Mouse (Mus musculus) retina, adult 2 months (tissue): ENCODE data around the gene Tac4.

Experiments
- DNase-seq: peaks from one replicate; pipeline ENCODE4 v3.0.0-alpha.2; 2012; ENCODE audit warnings: low read depth, low spot score

The Tac4 gene

DNA sequence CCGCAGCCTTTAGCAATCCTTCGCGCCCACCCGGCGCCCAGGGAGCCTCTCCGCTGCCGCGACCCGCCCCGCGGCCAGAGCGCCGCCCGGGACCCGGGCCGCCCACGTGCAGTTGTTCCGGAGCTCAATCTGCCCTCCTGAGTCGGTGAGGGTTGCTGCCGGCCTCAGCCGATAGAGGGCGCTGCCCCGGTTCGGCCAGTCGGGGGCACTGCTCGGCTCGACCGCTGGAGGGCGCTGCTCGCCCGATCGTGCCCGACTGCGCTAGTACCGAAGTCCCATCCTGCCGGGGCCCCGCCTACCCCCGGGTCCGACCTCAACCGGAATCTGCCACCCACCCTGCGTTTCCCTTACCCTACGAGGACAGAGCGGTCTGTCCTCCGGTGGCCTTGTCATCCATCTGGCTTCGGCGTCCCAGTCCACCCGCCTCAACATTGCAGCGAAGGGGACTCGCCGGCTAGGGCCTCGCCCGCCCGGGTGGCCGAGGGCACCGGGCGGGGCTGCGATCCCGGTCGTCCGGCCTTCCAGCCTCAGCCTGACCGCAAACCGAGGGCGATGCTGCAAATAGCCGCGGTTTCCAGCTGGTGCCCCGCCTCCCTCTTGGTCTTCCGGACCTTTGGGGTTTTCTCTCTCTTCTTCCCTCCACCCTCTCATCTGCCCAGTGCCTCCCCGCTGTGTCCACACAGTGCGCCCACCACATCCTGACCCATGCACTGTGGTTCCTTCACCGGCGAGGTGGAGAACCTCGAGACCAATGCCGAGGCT lies 2.1 kb upstream of the Tac4 start:
- DNase-seq = peak; percentile 44

GRCm38 (mm10) chr11:95263816-95264454 lies 2.6 kb downstream of the Tac4 start:
- no peak for DNase-seq

GRCm38 (mm10) chr11:95264455-95265013 lies 3.2 kb downstream of the Tac4 start:
- DNase-seq = no peak

DNA sequence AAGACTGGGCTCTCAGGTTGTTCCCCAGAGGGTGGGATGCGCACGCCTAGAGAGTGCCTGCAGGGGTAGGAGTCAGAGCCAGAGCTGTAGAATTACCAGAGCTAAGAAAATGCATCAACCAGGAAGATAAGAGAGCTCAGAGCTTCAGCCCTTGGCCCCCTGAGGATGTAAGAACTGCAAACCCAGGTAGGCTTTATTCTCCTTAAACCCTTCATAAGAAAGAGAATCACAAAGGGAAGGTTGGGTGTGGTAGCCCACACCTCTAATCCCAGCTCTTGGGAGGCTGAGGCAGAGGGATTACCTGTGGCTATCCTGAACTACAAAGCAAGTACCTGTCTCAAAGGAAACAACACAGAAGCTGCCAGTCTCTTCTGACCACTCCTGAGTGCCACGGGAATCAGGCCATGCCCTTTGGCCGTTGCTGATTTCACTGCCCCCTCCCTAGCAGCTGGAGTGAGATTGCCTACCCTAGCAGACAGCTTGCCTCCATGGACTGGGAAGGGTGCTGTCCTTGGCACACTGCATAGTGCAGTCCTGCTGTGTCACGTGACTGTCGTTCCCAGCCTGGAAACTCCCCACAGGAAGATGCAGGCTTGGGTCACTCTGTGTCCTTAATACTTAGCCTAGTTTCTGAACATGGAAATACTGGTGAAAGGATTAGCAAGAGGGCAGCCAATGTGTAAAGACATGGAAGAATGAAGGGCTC lies 5.4 kb downstream of the Tac4 start:
- DNase-seq = no peak

- DNase-seq = no peak
These were observed 12.3 kb downstream of the Tac4 start for GRCm38 (mm10) chr11:95273661-95274060.

GRCm38 (mm10) chr11:95274613-95275012 lies 13.3 kb downstream of the Tac4 start:
- DNase-seq = no peak

DNA sequence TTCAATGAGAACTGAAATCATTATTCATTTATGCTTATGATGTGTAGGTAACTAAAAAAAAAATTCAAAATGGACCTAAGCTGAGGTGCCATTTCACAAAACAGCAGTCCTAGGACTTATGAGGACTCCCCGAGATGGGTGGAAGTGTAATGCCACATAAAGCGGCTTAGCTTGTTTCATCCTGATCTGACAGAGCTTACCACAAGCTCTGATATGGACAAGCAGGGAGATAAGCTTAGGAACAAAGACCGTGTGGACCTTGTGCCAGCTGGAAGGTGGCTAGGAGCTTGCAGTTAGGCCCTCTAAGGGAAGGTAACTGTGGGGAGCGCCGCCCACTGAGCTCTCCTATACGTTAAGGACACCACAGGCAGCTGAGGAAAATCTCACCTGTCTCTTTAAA lies 14.7 kb downstream of the Tac4 start:
- DNase-seq = peak; percentile 63

GRCm38 (mm10) chr11:95279061-95279659 lies 17.8 kb downstream of the Tac4 start:
- DNase-seq = no peak

GRCm38 (mm10) chr11:95282331-95282730 lies 21.0 kb downstream of the Tac4 start:
- no peak for DNase-seq

GRCm38 (mm10) chr11:95291998-95292397 lies 30.7 kb downstream of the Tac4 start:
- DNase-seq = no peak

DNA sequence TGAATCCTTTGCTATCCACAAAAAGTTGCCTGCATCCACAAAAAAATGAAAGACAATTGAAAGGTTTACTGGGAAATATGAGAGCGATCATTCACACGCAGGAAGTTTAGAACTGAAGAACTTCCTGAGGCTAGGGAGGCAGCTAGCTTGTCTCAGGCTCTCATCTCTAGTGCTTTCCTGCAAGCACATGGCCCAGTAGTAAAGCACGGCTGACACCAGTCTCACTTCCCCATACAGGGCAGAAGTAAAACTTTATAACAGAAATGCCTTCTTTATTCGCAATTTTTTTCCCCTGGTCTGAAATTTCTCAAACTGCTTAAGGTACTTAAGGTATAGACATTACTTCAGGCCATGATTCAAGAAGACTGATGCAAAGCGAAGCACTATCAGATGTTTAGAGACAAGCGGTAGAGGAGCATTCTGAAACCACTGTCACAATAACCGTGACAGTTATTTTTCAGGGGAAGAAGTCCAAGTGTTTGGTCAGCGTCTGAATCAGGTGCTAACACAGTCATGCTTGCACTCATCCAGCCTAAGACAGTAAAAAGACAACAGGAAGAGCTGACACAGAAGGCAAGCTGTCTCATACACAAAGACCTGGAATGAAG lies 31.8 kb downstream of the Tac4 start:
- no peak for DNase-seq

DNA sequence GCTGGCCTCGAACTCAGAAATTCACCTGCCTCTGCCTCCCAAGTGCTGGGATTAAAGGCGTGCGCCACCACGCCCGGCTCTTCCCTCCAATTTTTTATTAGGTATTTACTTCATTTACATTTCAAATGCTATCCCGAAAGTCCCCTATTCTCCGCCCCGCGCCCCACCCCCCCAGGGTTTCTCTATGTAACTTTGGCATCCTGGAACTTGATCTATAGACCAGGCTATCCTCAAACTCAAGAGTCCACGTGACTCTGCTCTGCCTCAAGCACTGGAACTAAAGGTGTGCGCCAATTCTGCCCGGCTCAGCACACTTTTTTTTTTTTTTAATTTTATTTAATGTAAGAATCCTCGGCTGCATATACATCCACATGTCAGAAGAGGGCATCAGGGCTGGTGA lies 34.4 kb downstream of the Tac4 start:
- DNase-seq = no peak

DNA sequence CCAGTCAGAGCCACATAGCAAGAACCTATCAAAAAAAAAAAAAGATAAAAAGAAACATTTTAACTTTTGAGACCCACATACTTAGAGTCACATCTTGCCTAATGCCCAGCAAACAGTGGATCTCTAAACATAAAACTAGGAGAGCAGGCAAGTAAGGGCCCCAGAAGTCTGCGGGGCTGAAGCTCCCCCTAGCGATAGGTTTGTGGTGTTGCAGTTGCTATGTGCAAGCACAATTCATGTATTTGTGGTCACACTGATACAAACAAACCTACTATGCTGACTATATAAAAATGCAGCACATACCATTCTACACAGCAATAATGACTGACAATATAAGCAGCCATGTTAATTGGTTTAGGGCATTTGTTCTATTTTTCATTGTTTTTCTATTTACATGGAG lies 36.8 kb downstream of the Tac4 start:
- DNase-seq = no peak

GRCm38 (mm10) chr11:95299886-95300285 lies 38.6 kb downstream of the Tac4 start:
- no peak for DNase-seq

GRCm38 (mm10) chr11:95301772-95302171 lies 40.4 kb downstream of the Tac4 start:
- no peak for DNase-seq

- no peak for DNase-seq
These were observed 44.3 kb downstream of the Tac4 start for GRCm38 (mm10) chr11:95305600-95305999.

DNA sequence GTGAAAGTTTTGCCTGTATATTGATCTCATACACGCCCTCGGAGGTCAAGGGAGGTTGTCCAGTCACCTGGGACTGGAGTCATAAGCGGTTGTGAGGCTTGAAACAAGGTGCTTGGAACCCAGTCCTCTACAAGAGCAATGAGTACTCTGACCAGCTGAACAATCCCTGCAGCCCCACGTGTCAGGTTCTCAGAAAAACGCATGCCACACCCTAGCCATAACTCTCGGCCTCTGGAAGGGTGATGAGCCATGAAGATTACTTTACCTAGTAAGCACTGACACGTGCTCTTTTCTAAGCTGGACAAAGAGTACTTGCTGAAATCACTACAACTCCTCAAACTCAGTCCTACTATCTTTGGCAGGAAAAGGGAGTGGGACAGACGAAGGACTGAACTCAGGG lies 46.2 kb downstream of the Tac4 start:
- no peak for DNase-seq

- DNase-seq = peak; percentile 85
These were observed 48.2 kb downstream of the Tac4 start for GRCm38 (mm10) chr11:95309510-95310006.

- DNase-seq = peak; percentile 96
These were observed 48.8 kb downstream of the Tac4 start, which contains the start of gene Kat7 for GRCm38 (mm10) chr11:95310007-95310647. Gene Kat7, minus strand, starts transcription at chr11:95310246.

DNA sequence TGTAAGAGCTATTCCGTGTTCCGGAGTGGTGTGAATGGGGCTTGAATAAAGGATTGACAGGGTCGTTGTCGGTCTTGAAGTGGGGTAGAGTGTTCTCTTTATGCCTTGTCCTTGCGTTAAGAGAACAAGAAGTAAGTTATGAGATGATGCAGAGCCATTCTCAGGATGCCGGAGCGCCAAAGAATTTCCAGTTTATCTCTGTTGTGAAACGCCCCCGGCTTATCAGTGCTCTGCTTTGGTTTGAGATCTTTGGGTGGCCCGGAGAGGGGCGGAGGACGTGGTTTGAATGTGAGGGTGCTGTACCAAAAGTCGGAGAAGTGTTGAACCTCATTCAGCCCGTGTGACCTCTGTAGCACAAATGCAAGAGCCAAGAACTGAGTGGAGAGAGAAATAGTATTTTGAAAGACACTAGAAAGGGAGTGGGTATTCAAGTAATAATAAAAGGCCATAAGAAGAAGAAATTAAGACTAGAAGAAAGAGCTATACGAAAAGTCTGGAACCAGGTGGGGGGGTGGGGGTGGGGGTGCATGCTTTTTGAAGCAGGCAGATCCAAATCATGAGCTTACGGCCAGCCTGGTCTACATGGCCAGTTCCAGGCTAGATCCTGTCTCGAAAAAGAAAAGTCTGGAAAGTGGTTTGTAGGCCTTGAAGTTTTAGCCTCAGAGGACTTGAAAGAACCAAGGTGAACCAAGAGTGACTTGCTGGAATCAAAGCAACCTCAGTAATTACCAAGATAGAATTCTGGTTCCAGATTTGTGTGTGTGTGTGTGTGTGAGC lies 49.5 kb downstream of the Tac4 start:
- DNase-seq = no peak
